Mouse (Mus musculus): ENCODE data around the gene Slc5a4a. TPM values are rescaled to one million over a fixed set of nuclear protein-coding genes. Genes with fewer than 3 reads are reported as not detected.

The Slc5a4a gene
- polyA plus RNA-seq, 1 experiment from 2014 or later, result not detected

DNA sequence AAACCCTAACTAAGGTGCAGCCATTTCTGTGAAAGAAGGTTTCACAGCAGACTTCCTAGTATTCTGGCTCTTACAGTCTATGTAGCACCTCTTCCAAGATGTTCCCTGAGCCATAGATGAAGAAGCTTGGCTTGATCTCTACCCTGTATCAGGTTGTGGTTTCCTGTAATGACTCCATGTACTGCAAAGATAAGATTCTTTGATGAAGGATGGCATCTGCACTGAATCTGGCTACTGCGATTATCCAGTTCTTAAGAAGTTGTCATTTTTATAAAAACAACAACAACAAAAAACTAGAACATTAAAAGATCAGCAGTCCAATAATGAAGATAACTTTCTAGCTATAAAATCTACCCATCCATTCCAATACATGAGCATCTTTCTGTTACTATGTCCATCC lies 40.8 kb downstream of the Slc5a4a start:
- no peaks in the 10 kb centered on the region for H3K9me3 ChIP-seq
- H3K27me3 ChIP-seq (ENCODE audit: insufficient read depth, poor library complexity, severe bottlenecking), result no peaks in the 10 kb centered on the region
- WGBS, result 89% methylated on average over 1 of the region's 1 CpGs
- no peaks in the 10 kb centered on the region for H3K4me1 ChIP-seq (replicated peaks)
- no peak overlapping the region for H3K4me3 ChIP-seq
- H3K36me3 ChIP-seq, result no peaks in the 10 kb centered on the region
- DNase-seq (ENCODE audit: low spot score), result no peak
- H3K27ac ChIP-seq, result no peak overlapping the region

GRCm38 (mm10) chr10:76201416-76201815 lies 54.2 kb downstream of the Slc5a4a start:
- Histone ChIP-seq H3K27me3 (ENCODE audit: insufficient read depth, poor library complexity, severe bottlenecking) (no peaks in the 10 kb centered on the region), H3K36me3 (peaks cover 5% of the 10 kb centered on the region), H3K9me3 (no peaks in the 10 kb centered on the region), H3K4me3 (no peak overlapping the region), H3K4me1 (replicated peaks) (peaks cover 5% of the 10 kb centered on the region; the same call in 1 of the 2 replicates), H3K27ac (no peak overlapping the region)
- WGBS, result 87% methylated on average over 3 of the region's 3 CpGs
- DNase-seq (ENCODE audit: low spot score), result no peak

GRCm38 (mm10) chr10:76201978-76202377 lies 54.7 kb downstream of the Slc5a4a start:
- H3K36me3 ChIP-seq, result peaks cover 11% of the 10 kb centered on the region
- WGBS, result 17% methylated on average over 7 of the region's 7 CpGs
- H3K27me3 ChIP-seq (ENCODE audit: insufficient read depth, poor library complexity, severe bottlenecking), result no peaks in the 10 kb centered on the region

GRCm38 (mm10) chr10:76203798-76204283 lies 56.6 kb downstream of the Slc5a4a start:
- peak; percentile 55 for DNase-seq (ENCODE audit: low spot score)
- Histone ChIP-seq H3K9me3 (no peaks in the 10 kb centered on the region), H3K27ac (peak overlapping the region; percentile 81), H3K4me3 (peak overlapping the region; percentile 53), H3K27me3 (ENCODE audit: insufficient read depth, poor library complexity, severe bottlenecking) (no peaks in the 10 kb centered on the region), H3K36me3 (peaks cover 28% of the 10 kb centered on the region), H3K4me1 (replicated peaks) (peaks cover 5% of the 10 kb centered on the region; the same call in 1 of the 2 replicates)
- 10% methylated on average over 18 of the region's 18 CpGs for WGBS

More at GRCm38 (mm10) chr10:76201978-76202377, 54.7 kb downstream of the Slc5a4a start:
- H3K4me3 ChIP-seq, result no peak overlapping the region
- no peaks in the 10 kb centered on the region for H3K9me3 ChIP-seq
- peaks cover 5% of the 10 kb centered on the region; the same call in 1 of the 2 replicates for H3K4me1 ChIP-seq (replicated peaks)
- peak; percentile 76 for DNase-seq (ENCODE audit: low spot score)
- H3K27ac ChIP-seq, result no peak overlapping the region

- Histone ChIP-seq H3K4me1 (replicated peaks) (peaks cover 5% of the 10 kb centered on the region; the same call in 1 of the 2 replicates), H3K27me3 (ENCODE audit: insufficient read depth, poor library complexity, severe bottlenecking) (no peaks in the 10 kb centered on the region), H3K27ac (no peak overlapping the region), H3K4me3 (no peak overlapping the region), H3K36me3 (peaks cover 60% of the 10 kb centered on the region), H3K9me3 (no peaks in the 10 kb centered on the region)
- WGBS, result 90% methylated on average over 13 of the region's 13 CpGs
- no peak for DNase-seq (ENCODE audit: low spot score)
Measured at GRCm38 (mm10) chr10:76207262-76207796, 60.1 kb downstream of the Slc5a4a start.

GRCm38 (mm10) chr10:76209241-76209640 lies 62.0 kb downstream of the Slc5a4a start:
- Histone ChIP-seq H3K4me1 (replicated peaks) (no peaks in the 10 kb centered on the region), H3K27ac (no peak overlapping the region), H3K27me3 (ENCODE audit: insufficient read depth, poor library complexity, severe bottlenecking) (no peaks in the 10 kb centered on the region), H3K4me3 (no peak overlapping the region), H3K36me3 (peaks cover 79% of the 10 kb centered on the region), H3K9me3 (peaks cover 5% of the 10 kb centered on the region)
- WGBS, result 86% methylated on average over 8 of the region's 8 CpGs
- peak; percentile 1 for DNase-seq (ENCODE audit: low spot score)

- peaks cover 20% of the 10 kb centered on the region for H3K9me3 ChIP-seq
- WGBS, result 95% methylated on average over 7 of the region's 7 CpGs
- no peak overlapping the region for H3K27ac ChIP-seq
- H3K27me3 ChIP-seq (ENCODE audit: insufficient read depth, poor library complexity, severe bottlenecking), result no peaks in the 10 kb centered on the region
- DNase-seq (ENCODE audit: low spot score), result no peak
- no peaks in the 10 kb centered on the region for H3K4me1 ChIP-seq (replicated peaks)
- no peak overlapping the region for H3K4me3 ChIP-seq
- peaks cover 95% of the 10 kb centered on the region for H3K36me3 ChIP-seq
Measured at GRCm38 (mm10) chr10:76210806-76211205, 63.6 kb downstream of the Slc5a4a start.

- Histone ChIP-seq H3K4me3 (no peak overlapping the region), H3K27me3 (ENCODE audit: insufficient read depth, poor library complexity, severe bottlenecking) (no peaks in the 10 kb centered on the region), H3K9me3 (peaks cover 20% of the 10 kb centered on the region), H3K27ac (no peak overlapping the region), H3K36me3 (peaks cover 96% of the 10 kb centered on the region), H3K4me1 (replicated peaks) (no peaks in the 10 kb centered on the region)
- 95% methylated on average over 6 of the region's 6 CpGs for WGBS
- DNase-seq (ENCODE audit: low spot score), result no peak
Measured at GRCm38 (mm10) chr10:76212121-76212520, 64.9 kb downstream of the Slc5a4a start.

- DNase-seq (ENCODE audit: low spot score), result no peak
- H3K4me1 ChIP-seq (replicated peaks), result no peaks in the 10 kb centered on the region
- H3K9me3 ChIP-seq, result peaks cover 20% of the 10 kb centered on the region
- H3K27me3 ChIP-seq (ENCODE audit: insufficient read depth, poor library complexity, severe bottlenecking), result no peaks in the 10 kb centered on the region
- no peak overlapping the region for H3K27ac ChIP-seq
- no peak overlapping the region for H3K4me3 ChIP-seq
- peaks cover 97% of the 10 kb centered on the region for H3K36me3 ChIP-seq
- WGBS, result 90% methylated on average over 4 of the region's 4 CpGs
Measured at GRCm38 (mm10) chr10:76214161-76214560, 66.9 kb downstream of the Slc5a4a start.

DNA sequence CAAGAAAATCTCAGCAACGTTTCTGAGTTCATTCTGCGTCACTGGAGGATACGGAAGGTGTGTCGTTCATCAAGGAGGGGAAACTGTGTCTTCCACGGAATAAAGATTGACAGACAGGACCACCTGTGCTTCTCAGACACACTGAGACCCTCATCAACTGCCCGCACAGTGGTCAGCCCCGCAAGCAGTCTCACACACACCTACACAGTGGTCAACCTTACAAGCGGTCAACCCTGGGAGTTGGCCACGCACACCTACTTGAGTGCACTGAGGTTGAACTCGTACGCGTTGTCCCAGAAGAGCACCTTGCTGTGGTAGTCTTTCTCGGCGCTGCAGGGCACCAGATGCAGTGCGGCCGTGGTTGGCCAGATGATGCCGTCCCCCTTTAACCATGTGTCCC lies 69.8 kb downstream of the Slc5a4a start:
- no peaks in the 10 kb centered on the region for H3K27me3 ChIP-seq (ENCODE audit: insufficient read depth, poor library complexity, severe bottlenecking)
- 95% methylated on average over 17 of the region's 17 CpGs for WGBS
- no peak overlapping the region for H3K4me3 ChIP-seq
- H3K27ac ChIP-seq, result no peak overlapping the region
- no peaks in the 10 kb centered on the region for H3K4me1 ChIP-seq (replicated peaks)
- peaks cover 20% of the 10 kb centered on the region for H3K9me3 ChIP-seq
- no peak for DNase-seq (ENCODE audit: low spot score)
- H3K36me3 ChIP-seq, result peaks cover 100% of the 10 kb centered on the region

DNA sequence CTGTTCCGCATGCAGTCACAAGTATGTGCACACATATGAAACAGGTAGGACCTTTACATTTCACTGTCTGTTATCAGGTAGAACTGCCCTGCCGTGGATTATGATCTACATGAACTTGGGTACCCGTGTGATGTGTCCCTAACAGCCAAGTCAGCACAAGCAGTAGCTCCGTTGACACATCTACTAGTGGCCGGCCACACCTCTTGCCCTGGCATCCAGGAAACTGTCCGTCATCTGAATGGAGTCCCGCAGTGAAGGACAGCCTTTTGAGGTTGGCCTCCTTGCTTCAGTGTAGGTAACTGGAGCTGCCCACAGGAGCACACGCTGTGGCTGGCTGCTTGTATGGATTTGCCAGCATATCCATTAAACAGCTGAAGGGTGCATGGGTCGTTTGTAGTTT lies 71.0 kb downstream of the Slc5a4a start:
- Histone ChIP-seq H3K4me1 (replicated peaks) (no peaks in the 10 kb centered on the region), H3K36me3 (peaks cover 100% of the 10 kb centered on the region), H3K27me3 (ENCODE audit: insufficient read depth, poor library complexity, severe bottlenecking) (no peaks in the 10 kb centered on the region), H3K27ac (no peak overlapping the region), H3K4me3 (no peak overlapping the region), H3K9me3 (peaks cover 20% of the 10 kb centered on the region)
- WGBS, result 83% methylated on average over 9 of the region's 9 CpGs
- no peak for DNase-seq (ENCODE audit: low spot score)

DNA sequence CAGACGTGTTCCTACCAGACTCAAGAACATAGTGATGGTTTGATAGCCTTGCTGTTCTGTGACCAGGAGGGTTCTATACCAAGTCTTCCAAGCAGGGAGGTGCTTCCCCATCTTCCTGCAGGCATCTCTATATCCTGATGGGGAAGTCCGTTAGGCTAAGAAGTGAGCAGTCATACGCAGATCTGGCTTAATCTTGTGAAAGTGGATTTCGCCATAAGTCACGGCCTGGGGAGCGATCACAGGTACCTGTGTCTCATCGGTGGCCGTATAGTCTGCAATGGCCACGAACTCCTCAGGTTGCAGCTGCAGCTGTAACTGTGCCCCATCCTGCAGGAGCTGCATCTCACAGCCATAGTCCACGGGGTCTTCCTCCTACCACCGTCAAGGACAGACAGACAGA lies 78.7 kb downstream of the Slc5a4a start:
- Histone ChIP-seq H3K27ac (no peak overlapping the region), H3K4me3 (no peak overlapping the region), H3K9me3 (no peaks in the 10 kb centered on the region), H3K27me3 (ENCODE audit: insufficient read depth, poor library complexity, severe bottlenecking) (no peaks in the 10 kb centered on the region), H3K4me1 (replicated peaks) (no peaks in the 10 kb centered on the region), H3K36me3 (peaks cover 54% of the 10 kb centered on the region)
- DNase-seq (ENCODE audit: low spot score), result no peak
- whole genome bisulfite sequencing, result 97% methylated on average over 11 of the region's 11 CpGs

- H3K36me3 ChIP-seq, result peaks cover 18% of the 10 kb centered on the region
- WGBS, result 74% methylated on average over 1 of the region's 1 CpGs
- H3K4me1 ChIP-seq (replicated peaks), result no peaks in the 10 kb centered on the region
- H3K27ac ChIP-seq, result no peak overlapping the region
- no peaks in the 10 kb centered on the region for H3K27me3 ChIP-seq (ENCODE audit: insufficient read depth, poor library complexity, severe bottlenecking)
- DNase-seq (ENCODE audit: low spot score), result no peak
- H3K9me3 ChIP-seq, result no peaks in the 10 kb centered on the region
- no peak overlapping the region for H3K4me3 ChIP-seq
Measured at GRCm38 (mm10) chr10:76229627-76230026, 82.4 kb downstream of the Slc5a4a start.
